Mouse (Mus musculus) hindbrain, embryonic 15.5 days (tissue): ENCODE results near the gene Map2k2. TPM values are rescaled to one million over a fixed set of nuclear protein-coding genes. Genes with fewer than 3 reads are reported as not detected.
A peak's percentile ranks its signal among the peaks of the same experiment; 100 is the strongest.

Source experiments
- ATAC-seq: fragments of 200-750 bp; cut with Nextera tagmentation; 2 replicates; pipeline ENCODE4 v1.8.0; 2017; ENCODE audit warnings: low read depth, moderate number of reproducible peaks, moderate TSS enrichment; ENCODE audit not compliant: low FRiP score
- H3K27ac ChIP-seq: fragments of 300-500 bp; sonication (generic); replicated peaks from 2 replicates; pipeline ENCODE4 v1.5.1; 2015; ENCODE audit warnings: mild to moderate bottlenecking, inconsistent platforms
- H3K27me3 ChIP-seq: fragments of 300-500 bp; sonication (generic); 2 replicates; pipeline ENCODE4 v1.6.1; 2015; ENCODE audit warnings: control low read depth, inconsistent platforms
- H3K36me3 ChIP-seq: fragments of 300-500 bp; sonication (generic); 2 replicates; pipeline ENCODE4 v1.6.1; 2015; ENCODE audit warnings: control low read depth, inconsistent platforms
- H3K4me1 ChIP-seq: fragments of 300-500 bp; sonication (generic); replicated peaks from 2 replicates; pipeline ENCODE4 v1.6.1; 2015; ENCODE audit warnings: control low read depth, inconsistent platforms
- H3K4me2 ChIP-seq: fragments of 300-500 bp; sonication (generic); 2 replicates; pipeline ENCODE4 v1.6.1; 2015; ENCODE audit warnings: moderate library complexity, mild to moderate bottlenecking, inconsistent platforms
- H3K4me3 ChIP-seq: fragments of 300-500 bp; sonication (generic); 2 replicates; pipeline ENCODE4 v1.5.1; 2015; ENCODE audit warnings: mild to moderate bottlenecking, inconsistent platforms
- H3K9ac ChIP-seq: fragments of 300-500 bp; sonication (generic); 2 replicates; pipeline ENCODE4 v1.6.1; 2015; ENCODE audit warnings: inconsistent platforms
- H3K9me3 ChIP-seq: fragments of 300-500 bp; sonication (generic); 2 replicates; pipeline ENCODE4 v1.6.1; 2016; ENCODE audit warnings: control low read depth, inconsistent platforms
- WGBS: fragments of 180-500 bp; shearing (Covaris S2); methylation state at CpG from one replicate; pipeline ENCODE4 v1.1.7; 2015; 5-methylcytosine and 5-hydroxymethylcytosine counted together
- polyA plus RNA-seq: library from polyadenylated mRNA; unstranded; fragments of >200 nt; fragmentation: Nextera tagmentation; extraction: Ambion mirVana; gene quantifications from 2 replicates; pipeline ENCODE4 v1.2.1, GENCODE M21; 2015

Map2k2 gene
- polyA plus RNA-seq, 1 experiment from 2014 or later: 259 TPM

- Histone ChIP-seq H3K4me2 (no peak overlapping the region), H3K9me3 (no peaks in the 10 kb centered on the region), H3K4me3 (no peak overlapping the region), H3K27ac (no peak overlapping the region), H3K27me3 (no peaks in the 10 kb centered on the region), H3K36me3 (peaks cover 68% of the 10 kb centered on the region), H3K4me1 (no peaks in the 10 kb centered on the region), H3K9ac (no peak overlapping the region)
- WGBS: 92% methylated on average over 11 of the region's 11 CpGs
- ATAC-seq: no peak
Observed at GRCm38 (mm10) chr10:81077916-81078315, 27.8 kb upstream of the Map2k2 start.

GRCm38 (mm10) chr10:81080008-81080655 lies 25.6 kb upstream of the Map2k2 start:
- H3K4me3 ChIP-seq: no peak overlapping the region
- H3K4me1 ChIP-seq: no peaks in the 10 kb centered on the region
- 95% methylated on average over 30 of the region's 31 CpGs for WGBS
- peaks cover 53% of the 10 kb centered on the region for H3K36me3 ChIP-seq
- no peak overlapping the region for H3K9ac ChIP-seq
- no peak for ATAC-seq
- H3K9me3 ChIP-seq: no peaks in the 10 kb centered on the region
- no peak overlapping the region for H3K4me2 ChIP-seq
- H3K27me3 ChIP-seq: no peaks in the 10 kb centered on the region
- H3K27ac ChIP-seq: no peak overlapping the region

- Histone ChIP-seq H3K27ac (no peak overlapping the region), H3K36me3 (peaks cover 45% of the 10 kb centered on the region), H3K9ac (no peak overlapping the region), H3K9me3 (no peaks in the 10 kb centered on the region), H3K4me3 (no peak overlapping the region), H3K27me3 (no peaks in the 10 kb centered on the region), H3K4me1 (no peaks in the 10 kb centered on the region), H3K4me2 (no peak overlapping the region)
- no peak; the same call in 1 of the 2 replicates for ATAC-seq
- WGBS: 82% methylated on average over 7 of the region's 7 CpGs
Observed at GRCm38 (mm10) chr10:81082168-81082960, 23.4 kb upstream of the Map2k2 start.

GRCm38 (mm10) chr10:81087021-81087420 lies 18.7 kb upstream of the Map2k2 start:
- ATAC-seq: no peak

GRCm38 (mm10) chr10:81089216-81089615 lies 16.5 kb upstream of the Map2k2 start:
- Histone ChIP-seq H3K9me3 (no peaks in the 10 kb centered on the region), H3K36me3 (no peaks in the 10 kb centered on the region), H3K4me3 (no peak overlapping the region), H3K4me1 (0 out of 2 replicates have a peak, but pooled peaks cover 6% of the 10 kb centered on the region), H3K9ac (no peak overlapping the region), H3K27ac (no peak overlapping the region), H3K27me3 (no peaks in the 10 kb centered on the region), H3K4me2 (no peak overlapping the region)
- WGBS: 57% methylated on average over 2 of the region's 2 CpGs
- ATAC-seq: 0 out of 2 replicates have a peak, but pooled peaks have one; percentile 29

More at GRCm38 (mm10) chr10:81087021-81087420, 18.7 kb upstream of the Map2k2 start:
- no peak overlapping the region for H3K4me2 ChIP-seq
- no peak overlapping the region for H3K9ac ChIP-seq
- H3K9me3 ChIP-seq: no peaks in the 10 kb centered on the region
- peaks cover 9% of the 10 kb centered on the region for H3K36me3 ChIP-seq
- H3K4me1 ChIP-seq: 0 out of 2 replicates have a peak, but pooled peaks cover 6% of the 10 kb centered on the region
- H3K27me3 ChIP-seq: no peaks in the 10 kb centered on the region
- no peak overlapping the region for H3K4me3 ChIP-seq
- WGBS: 52% methylated on average over 2 of the region's 2 CpGs
- H3K27ac ChIP-seq: no peak overlapping the region

- Histone ChIP-seq H3K27ac (no peak overlapping the region), H3K4me1 (0 out of 2 replicates have a peak, but pooled peaks cover 6% of the 10 kb centered on the region), H3K9ac (no peak overlapping the region), H3K9me3 (no peaks in the 10 kb centered on the region), H3K4me2 (no peak overlapping the region), H3K36me3 (no peaks in the 10 kb centered on the region), H3K27me3 (no peaks in the 10 kb centered on the region), H3K4me3 (no peak overlapping the region)
- whole genome bisulfite sequencing: 84% methylated on average over 7 of the region's 7 CpGs
- ATAC-seq: no peak
Observed at GRCm38 (mm10) chr10:81090621-81091020, 15.1 kb upstream of the Map2k2 start.

- Histone ChIP-seq H3K27ac (no peak overlapping the region), H3K4me2 (no peak overlapping the region), H3K4me3 (no peak overlapping the region), H3K36me3 (no peaks in the 10 kb centered on the region), H3K4me1 (0 out of 2 replicates have a peak, but pooled peaks cover 6% of the 10 kb centered on the region), H3K27me3 (no peaks in the 10 kb centered on the region), H3K9ac (no peak overlapping the region), H3K9me3 (no peaks in the 10 kb centered on the region)
- no peak for ATAC-seq
- 58% methylated on average over 22 of the region's 22 CpGs for WGBS
Observed at GRCm38 (mm10) chr10:81092465-81093250, 13.1 kb upstream of the Map2k2 start.

- no peaks in the 10 kb centered on the region for H3K36me3 ChIP-seq
- no peak overlapping the region for H3K4me3 ChIP-seq
- no peak for ATAC-seq
- no peaks in the 10 kb centered on the region for H3K27me3 ChIP-seq
- H3K9me3 ChIP-seq: no peaks in the 10 kb centered on the region
- H3K27ac ChIP-seq: no peak overlapping the region
- WGBS: 60% methylated on average over 9 of the region's 9 CpGs
- H3K9ac ChIP-seq: no peak overlapping the region
- H3K4me2 ChIP-seq: no peak overlapping the region
- no peaks in the 10 kb centered on the region for H3K4me1 ChIP-seq
Observed at GRCm38 (mm10) chr10:81094931-81095678, 10.6 kb upstream of the Map2k2 start.

- Histone ChIP-seq H3K9ac (peak overlapping the region; percentile 98), H3K4me1 (peaks cover 26% of the 10 kb centered on the region)
- under 1% methylated on average over 34 of the region's 35 CpGs for WGBS
Observed at GRCm38 (mm10) chr10:81106113-81106721, 502 bp downstream of the Map2k2 start.

GRCm38 (mm10) chr10:81112946-81113345 lies 7.2 kb downstream of the Map2k2 start:
- peaks cover 83% of the 10 kb centered on the region for H3K36me3 ChIP-seq
- WGBS: 92% methylated on average over 6 of the region's 6 CpGs

More at GRCm38 (mm10) chr10:81106113-81106721, 502 bp downstream of the Map2k2 start:
- Histone ChIP-seq H3K27me3 (no peaks in the 10 kb centered on the region), H3K9me3 (no peaks in the 10 kb centered on the region), H3K36me3 (peaks cover 29% of the 10 kb centered on the region), H3K4me2 (peak overlapping the region; percentile 88), H3K27ac (peak overlapping the region; percentile 98), H3K4me3 (peak overlapping the region; percentile 79)
- peak; percentile 90 for ATAC-seq

GRCm38 (mm10) chr10:81119625-81120024 lies 13.9 kb downstream of the Map2k2 start:
- ATAC-seq: no peak
- Histone ChIP-seq H3K36me3 (peaks cover 84% of the 10 kb centered on the region), H3K9me3 (no peaks in the 10 kb centered on the region), H3K4me1 (no peaks in the 10 kb centered on the region), H3K4me2 (no peak overlapping the region), H3K27ac (no peak overlapping the region), H3K9ac (no peak overlapping the region), H3K27me3 (no peaks in the 10 kb centered on the region), H3K4me3 (no peak overlapping the region)
- 93% methylated on average over 10 of the region's 10 CpGs for WGBS

More at GRCm38 (mm10) chr10:81112946-81113345, 7.2 kb downstream of the Map2k2 start:
- Histone ChIP-seq H3K9ac (no peak overlapping the region), H3K4me3 (no peak overlapping the region), H3K9me3 (no peaks in the 10 kb centered on the region), H3K4me2 (no peak overlapping the region), H3K4me1 (peaks cover 1% of the 10 kb centered on the region; the same call in 1 of the 2 replicates), H3K27me3 (no peaks in the 10 kb centered on the region), H3K27ac (no peak overlapping the region)
- ATAC-seq: no peak
